Comparison of ENCODE assay signal across 13 mouse cellular contexts in genomic region chr9:45550662-45551061, GRCm38 (mm10).
DNase-seq lines count a peak whose midpoint lies in the region; ATAC-seq and TF ChIP-seq lines count a peak whose summit lies in the region.
"Had no signal": no experiment of that assay in that cellular context is flagged by ENCODE, and none has a peak within 500 bp of the region (broad histone marks: within the 10 kb centered on the region; RNA-seq: fewer than 3 reads in every experiment).

No protein-coding gene starts in this region.

- no peak overlapping the region for H3K4me3 ChIP-seq in neural tube, embryonic 13.5 days
- H3K4me3 ChIP-seq in forebrain, postnatal 0 days (ENCODE audit: low read depth, low read length) = no peak overlapping the region
- no peak overlapping the region for H3K4me3 ChIP-seq in neural tube, embryonic 14.5 days (ENCODE audit: low read depth, low read length)
- H3K4me3 ChIP-seq: heart, embryonic 12.5 days; limb, embryonic 13.5 days had no signal

- H3K27ac ChIP-seq in neural tube, embryonic 13.5 days (replicated peaks) = peak overlapping the region; percentile 82
- H3K27ac ChIP-seq in forebrain, postnatal 0 days (ENCODE audit: low read depth, low read length) = peak overlapping the region; percentile 80
- peak overlapping the region; percentile 78 for H3K27ac ChIP-seq in neural tube, embryonic 14.5 days (ENCODE audit: low read depth, low read length)
- H3K27ac ChIP-seq: limb, embryonic 13.5 days had no signal

- 56% methylated on average over 4 of the region's 4 CpGs for WGBS in neural tube, embryonic 13.5 days
- 32% methylated on average over 4 of the region's 4 CpGs for WGBS in forebrain, postnatal 0 days
- 46% methylated on average over 4 of the region's 4 CpGs for WGBS in neural tube, embryonic 14.5 days

- H3K9ac ChIP-seq in neural tube, embryonic 13.5 days = no peak overlapping the region
- no peak overlapping the region for H3K9ac ChIP-seq in forebrain, postnatal 0 days
- no peak overlapping the region for H3K9ac ChIP-seq in neural tube, embryonic 14.5 days (replicated peaks; ENCODE audit: low read depth, low read length)
- H3K9ac ChIP-seq: heart, embryonic 12.5 days; limb, embryonic 13.5 days; lung, embryonic 14.5 days had no signal

- ATAC-seq in neural tube, embryonic 13.5 days (ENCODE audit: low read depth) = peak; percentile 13; the same call in 1 of the 2 replicates
- ATAC-seq in forebrain, postnatal 0 days = peak; percentile 76
- ATAC-seq in neural tube, embryonic 14.5 days (ENCODE audit: low read depth) = peak; percentile 16

- peaks cover 65% of the 10 kb centered on the region for H3K4me1 ChIP-seq in neural tube, embryonic 13.5 days (replicated peaks)
- H3K4me1 ChIP-seq in forebrain, postnatal 0 days (ENCODE audit: insufficient read depth) = peaks cover 30% of the 10 kb centered on the region; the same call in 1 of the 2 replicates
- H3K4me1 ChIP-seq in neural tube, embryonic 14.5 days (ENCODE audit: control insufficient read depth, insufficient read depth, low read length) = peaks cover 22% of the 10 kb centered on the region

- H3K36me3 ChIP-seq in neural tube, embryonic 13.5 days = no peaks in the 10 kb centered on the region
- H3K36me3 ChIP-seq in forebrain, postnatal 0 days (ENCODE audit: insufficient read depth) = no peaks in the 10 kb centered on the region
- H3K36me3 ChIP-seq in neural tube, embryonic 14.5 days (ENCODE audit: control insufficient read depth, insufficient read depth, low read length) = no peaks in the 10 kb centered on the region
- H3K36me3 ChIP-seq: heart, embryonic 12.5 days; limb, embryonic 13.5 days had no signal

- H3K27me3 ChIP-seq in neural tube, embryonic 13.5 days = no peaks in the 10 kb centered on the region
- H3K27me3 ChIP-seq in forebrain, postnatal 0 days (ENCODE audit: insufficient read depth, low read length) = no peaks in the 10 kb centered on the region
- H3K27me3 ChIP-seq in neural tube, embryonic 14.5 days (ENCODE audit: control insufficient read depth, insufficient read depth, low read length) = no peaks in the 10 kb centered on the region

- no peaks in the 10 kb centered on the region for H3K9me3 ChIP-seq in neural tube, embryonic 13.5 days
- H3K9me3 ChIP-seq in forebrain, postnatal 0 days (ENCODE audit: low read length) = no peaks in the 10 kb centered on the region
- no peaks in the 10 kb centered on the region for H3K9me3 ChIP-seq in neural tube, embryonic 14.5 days (ENCODE audit: control insufficient read depth, low read length)
- H3K9me3 ChIP-seq: heart, embryonic 12.5 days; limb, embryonic 13.5 days had no signal

- no peak for TF ChIP-seq CTCF in forebrain, postnatal 0 days (IDR thresholded peaks at IDR 0.05; ENCODE audit: low read depth)

- intact Hi-C loops in gastrocnemius, postnatal 36 days (cut with DNase I) = no loop called here

- no peak overlapping the region for H3K4me2 ChIP-seq in neural tube, embryonic 13.5 days
- H3K4me2 ChIP-seq in forebrain, postnatal 0 days (ENCODE audit: low read depth) = no peak overlapping the region
- H3K4me2 ChIP-seq in neural tube, embryonic 14.5 days (ENCODE audit: low read depth, low read length) = no peak overlapping the region
- H3K4me2 ChIP-seq: heart, embryonic 12.5 days; limb, embryonic 13.5 days; lung, embryonic 14.5 days had no signal

- DNase-seq in neural tube, embryonic 10.5 days (ENCODE audit: extremely low spot score, low spot score) = no peak
- peak; percentile 91 for DNase-seq in cerebellum, adult 9-10 months
- DNase-seq in forebrain, postnatal 0 days = peak; percentile 53
- no peak for DNase-seq in gastrocnemius, postnatal 36 days
- DNase-seq in kidney, adult 18-20 months = no peak
- DNase-seq in gastrocnemius, adult 8-10 months (ENCODE audit: low spot score in 2 of 2) = no peak
- DNase-seq: adrenal gland, postnatal 14 days; kidney, postnatal 4 days; lung, embryonic 14.5 days had no signal

Comparison
In these comparisons a context has a peak if more than half of its experiments do, and no peak if none do; other contexts are left out.
1. ATAC-seq: peak in every context shown above with its lines; median percentile 76 in forebrain, postnatal 0 days; 16 in neural tube, embryonic 14.5 days; 13 in neural tube, embryonic 13.5 days.
2. DNase-seq: peak in cerebellum, adult 9-10 months (single experiment) and forebrain, postnatal 0 days (single experiment); none in neural tube, embryonic 10.5 days (single experiment), gastrocnemius, postnatal 36 days (0 of 2), kidney, adult 18-20 months (single experiment) and gastrocnemius, adult 8-10 months (0 of 2).
3. Peak in every context shown above with its lines, with median percentiles within 50 percentile points of each other: H3K27ac ChIP-seq.